Mouse (Mus musculus) c-Kit-positive CD71-negative TER-119-negative erythroid progenitor cells, embryonic 14.5 days (primary cell): ENCODE results near the gene Ap5m1.
A peak's percentile ranks its signal among the peaks of the same experiment; 100 is the strongest.
"Not testable (repeated sequence)": the region's sequence is repeated elsewhere in the genome, so short reads cannot be mapped to it uniquely, and the experiment has no call there.

Source experiments
- DNase-seq: peaks from one replicate; pipeline ENCODE4 v3.0.0-alpha.2; 2013; ENCODE audit warnings: low read depth

Ap5m1 gene

GRCm38 (mm10) chr14:49065529-49066273 is at the start of gene Ap5m1:
Ap5m1 (plus strand) TSS chr14:49066097.
- no peak for DNase-seq

GRCm38 (mm10) chr14:49019765-49020164 is 46.1 kb upstream of the Ap5m1 start:
- DNase-seq = no peak

- DNase-seq = no peak
Observed at GRCm38 (mm10) chr14:49027040-49027778, 38.7 kb upstream of the Ap5m1 start.

GRCm38 (mm10) chr14:49027779-49028368 is 38.0 kb upstream of the Ap5m1 start:
- no peak for DNase-seq

- DNase-seq = no peak
Observed at GRCm38 (mm10) chr14:49028991-49029390, 36.9 kb upstream of the Ap5m1 start.

- no peak for DNase-seq
Observed at GRCm38 (mm10) chr14:49045610-49046009, 20.3 kb upstream of the Ap5m1 start.

- no peak for DNase-seq
Observed at GRCm38 (mm10) chr14:49049492-49049891, 16.4 kb upstream of the Ap5m1 start.

- no peak for DNase-seq
Observed at GRCm38 (mm10) chr14:49063838-49064237, 2.1 kb upstream of the Ap5m1 start.

- peak; percentile 84 for DNase-seq
Observed at GRCm38 (mm10) chr14:49066274-49066823, 452 bp downstream of the Ap5m1 start, which contains the start of gene Exoc5. Exoc5 (minus strand) TSS chr14:49066653.

GRCm38 (mm10) chr14:49072837-49073236 is 6.9 kb downstream of the Ap5m1 start:
- no peak for DNase-seq

- DNase-seq = no peak
Observed at GRCm38 (mm10) chr14:49073896-49074295, 8.0 kb downstream of the Ap5m1 start.

GRCm38 (mm10) chr14:49074361-49074760 is 8.5 kb downstream of the Ap5m1 start:
- DNase-seq = no peak

- DNase-seq = no peak
Observed at GRCm38 (mm10) chr14:49078820-49079219, 12.9 kb downstream of the Ap5m1 start.

GRCm38 (mm10) chr14:49086522-49086921 is 20.6 kb downstream of the Ap5m1 start:
- no peak for DNase-seq

- DNase-seq = no peak
Observed at GRCm38 (mm10) chr14:49088155-49089048, 22.5 kb downstream of the Ap5m1 start.

- no peak for DNase-seq
Observed at GRCm38 (mm10) chr14:49089461-49090058, 23.7 kb downstream of the Ap5m1 start.

GRCm38 (mm10) chr14:49090102-49090501 is 24.2 kb downstream of the Ap5m1 start:
- DNase-seq = no peak

GRCm38 (mm10) chr14:49091277-49091676 is 25.4 kb downstream of the Ap5m1 start:
- DNase-seq = no peak

GRCm38 (mm10) chr14:49091755-49092154 is 25.9 kb downstream of the Ap5m1 start:
- DNase-seq = not testable (repeated sequence)

- DNase-seq = peak; percentile 29
Observed at GRCm38 (mm10) chr14:49118381-49118780, 52.5 kb downstream of the Ap5m1 start.

- DNase-seq = no peak
Observed at GRCm38 (mm10) chr14:49121723-49122122, 55.8 kb downstream of the Ap5m1 start.
